Mouse (Mus musculus): ENCODE measurements around the gene Unc5a.

- TF ChIP-seq CTCF (IDR thresholded peaks at IDR 0.05; ENCODE audit: control insufficient read depth, insufficient read depth, low read length), result no peak
- TF ChIP-seq POLR2A (IDR thresholded peaks at IDR 0.05; ENCODE audit: borderline replicate concordance, control insufficient read depth, low read depth, low read length), result no peak
Observed at GRCm38 (mm10) chr13:54957281-54957680, 8.1 kb downstream of the Unc5a start.

Measured in bone marrow, adult 2 months (tissue).